In genomic region chr1:59449423-59449822, GRCm38 (mm10) we compare ENCODE assay signal across 10 mouse cellular contexts. TPM values are rescaled to one million over a fixed set of nuclear protein-coding genes. Genes with fewer than 3 reads are reported as not detected.
A peak's percentile ranks its signal among the peaks of the same experiment; 100 is the strongest.
DNase-seq lines count a peak whose midpoint lies in the region; ATAC-seq lines count a peak whose summit lies in the region.
"Had no signal": no experiment of that assay in that cellular context is flagged by ENCODE, and none has a peak within 500 bp of the region (broad histone marks: within the 10 kb centered on the region; RNA-seq: fewer than 3 reads in every experiment).

No protein-coding gene starts in this region.

- 7% methylated on average over 11 of the region's 11 CpGs for WGBS in kidney, embryonic 14.5 days
- 12% methylated on average over 11 of the region's 11 CpGs for WGBS in embryonic facial prominence, embryonic 15.5 days
- 6% methylated on average over 11 of the region's 11 CpGs for WGBS in limb, embryonic 15.5 days

- peak overlapping the region; percentile 68; the same call in 1 of the 2 replicates for H3K27ac ChIP-seq in kidney, embryonic 14.5 days (ENCODE audit: low read depth, low read length)
- H3K27ac ChIP-seq in embryonic facial prominence, embryonic 15.5 days (replicated peaks), result peak overlapping the region; percentile 70
- peak overlapping the region; percentile 71 for H3K27ac ChIP-seq in limb, embryonic 15.5 days

- no peaks in the 10 kb centered on the region for H3K36me3 ChIP-seq in kidney, embryonic 14.5 days (ENCODE audit: control insufficient read depth, insufficient read depth, low read length)
- H3K36me3 ChIP-seq in embryonic facial prominence, embryonic 15.5 days, result no peaks in the 10 kb centered on the region
- H3K36me3 ChIP-seq in limb, embryonic 15.5 days, result no peaks in the 10 kb centered on the region

- H3K4me3 ChIP-seq in kidney, embryonic 14.5 days (ENCODE audit: low read length), result no peak overlapping the region
- H3K4me3 ChIP-seq in embryonic facial prominence, embryonic 15.5 days (replicated peaks), result no peak overlapping the region; the same call in 1 of the 2 replicates
- no peak overlapping the region for H3K4me3 ChIP-seq in limb, embryonic 15.5 days

- no peak for DNase-seq in kidney, adult 9 months
- DNase-seq in Muller cell, postnatal 12 days (ENCODE audit: inconsistent ontology term), result peak; percentile 60
- no peak for DNase-seq in left cerebral cortex, adult 8-10 months (ENCODE audit: low spot score in 2 of 2)
- no peak for DNase-seq in frontal cortex, postnatal 25 days (ENCODE audit: low spot score in 2 of 2)
- DNase-seq in adrenal gland, adult (ENCODE audit: inconsistent age in 2 of 2, low spot score in 1 of 2), result no peak
- DNase-seq: liver; right cerebral cortex, postnatal 25 days had no signal

- no peak overlapping the region for H3K9ac ChIP-seq in kidney, embryonic 14.5 days (ENCODE audit: low read depth, low read length)
- no peak overlapping the region for H3K9ac ChIP-seq in embryonic facial prominence, embryonic 15.5 days
- no peak overlapping the region for H3K9ac ChIP-seq in limb, embryonic 15.5 days

- H3K27me3 ChIP-seq in kidney, embryonic 14.5 days (ENCODE audit: control insufficient read depth, insufficient read depth, low read length), result no peaks in the 10 kb centered on the region
- H3K27me3 ChIP-seq in embryonic facial prominence, embryonic 15.5 days, result no peaks in the 10 kb centered on the region
- no peaks in the 10 kb centered on the region for H3K27me3 ChIP-seq in limb, embryonic 15.5 days

- peak overlapping the region; percentile 0; the same call in 1 of the 2 replicates for H3K4me2 ChIP-seq in kidney, embryonic 14.5 days (replicated peaks; ENCODE audit: low read depth, low read length)
- peak overlapping the region; percentile 32 for H3K4me2 ChIP-seq in embryonic facial prominence, embryonic 15.5 days (replicated peaks)
- no peak overlapping the region; the same call in 1 of the 2 replicates for H3K4me2 ChIP-seq in limb, embryonic 15.5 days

- no peaks in the 10 kb centered on the region for H3K9me3 ChIP-seq in kidney, embryonic 14.5 days (ENCODE audit: control insufficient read depth, low read length)
- H3K9me3 ChIP-seq in embryonic facial prominence, embryonic 15.5 days (replicated peaks), result no peaks in the 10 kb centered on the region
- H3K9me3 ChIP-seq in limb, embryonic 15.5 days, result no peaks in the 10 kb centered on the region

- peaks cover 15% of the 10 kb centered on the region for H3K4me1 ChIP-seq in kidney, embryonic 14.5 days (ENCODE audit: control insufficient read depth, insufficient read depth, low read length)
- peaks cover 38% of the 10 kb centered on the region for H3K4me1 ChIP-seq in embryonic facial prominence, embryonic 15.5 days
- peaks cover 30% of the 10 kb centered on the region for H3K4me1 ChIP-seq in limb, embryonic 15.5 days

- ATAC-seq in kidney, embryonic 14.5 days (ENCODE audit: low FRiP score, low TSS enrichment), result no peak
- 0 out of 2 replicates have a peak, but pooled peaks have one; percentile 9 for ATAC-seq in embryonic facial prominence, embryonic 15.5 days (ENCODE audit: insufficient number of reproducible peaks, low FRiP score, low TSS enrichment, low read depth)
- no peak for ATAC-seq in limb, embryonic 15.5 days (ENCODE audit: insufficient number of reproducible peaks, low FRiP score, low TSS enrichment, low read depth)

RNA-seq across cellular contexts. Expression of gene Fzd7, which starts 32.8 kb away (rescaled TPM):
- 20.1 and 29.2 TPM in 2 replicates for polyA plus RNA-seq in kidney, embryonic 14.5 days (2014; fragmentation: Nextera tagmentation; extraction: Ambion mirVana)
- polyA plus RNA-seq in embryonic facial prominence, embryonic 15.5 days (2015; fragmentation: Nextera tagmentation; extraction: Ambion mirVana), result 11.9 TPM in 2 replicates
- 7.1 and 10.3 TPM in 2 replicates for polyA plus RNA-seq in limb, embryonic 15.5 days (2015; fragmentation: Nextera tagmentation; extraction: Ambion mirVana)
- total RNA-seq in left cerebral cortex, adult 8-10 months (2022), result 1 to 10 TPM; 7.7 to 9.5 (median 8.2) TPM
